Mouse (Mus musculus) lung, adult 2 months (tissue): ENCODE results near the gene Furin. TPM values are rescaled to one million over a fixed set of nuclear protein-coding genes. Genes with fewer than 3 reads are reported as not detected.

Source experiments
- DNase-seq: peaks from one replicate; pipeline ENCODE4 v3.0.0; 2022
- H3K4me1 ChIP-seq: fragments of 200-500 bp; 2 replicates; pipeline ENCODE4 v1.6.1; 2011; ENCODE audit warnings: low read length; ENCODE audit not compliant: control insufficient read depth, insufficient read depth
- H3K4me3 ChIP-seq: fragments of 200-500 bp; replicated peaks from 2 replicates; pipeline ENCODE3; 2011; ENCODE audit warnings: low read depth, mild to moderate bottlenecking, control low read depth, low read length; ENCODE audit errors: extremely low read depth
- CTCF ChIP-seq: fragments of 200-500 bp; IDR thresholded peaks from 2 replicates; pipeline ENCODE4 v1.5.1; 2011; ENCODE audit warnings: mild to moderate bottlenecking, low read length, control low read depth; ENCODE audit not compliant: insufficient read depth
- POLR2A ChIP-seq: fragments of 200-500 bp; IDR thresholded peaks from 2 replicates; pipeline ENCODE4 v1.6.1; 2011; ENCODE audit warnings: low read depth, mild to moderate bottlenecking, control low read depth, low read length, borderline replicate concordance; ENCODE audit errors: extremely low read depth
- WGBS: fragments of 180-500 bp; shearing (Covaris S2); methylation state at CpG from one replicate; pipeline ENCODE4 v1.1.7; 2018; 5-methylcytosine and 5-hydroxymethylcytosine counted together
- polyA plus RNA-seq: library from polyadenylated mRNA; depleted of rRNA; stranded (reverse); fragments of >200 nt; gene quantifications from 2 replicates; pipeline ENCODE4 v1.2.3, GENCODE M21; 2012

Furin gene
- polyA plus RNA-seq, 1 experiment: 106 TPM

- Histone ChIP-seq H3K4me3 (no peak overlapping the region), H3K4me1 (peaks cover 3% of the 10 kb centered on the region; the same call in 1 of the 2 replicates)
- WGBS: 56% methylated on average over 13 of the region's 13 CpGs
- TF ChIP-seq CTCF: no peak
- no peak for TF ChIP-seq POLR2A
- DNase-seq: no peak
These were observed 57.3 kb downstream of the Furin start for GRCm38 (mm10) chr7:80347670-80348586.

GRCm38 (mm10) chr7:80346830-80347229 is 58.4 kb downstream of the Furin start:
- no peak overlapping the region for H3K4me3 ChIP-seq
- no peak for TF ChIP-seq CTCF
- TF ChIP-seq POLR2A: no peak
- DNase-seq: no peak
- H3K4me1 ChIP-seq: peaks cover 3% of the 10 kb centered on the region; the same call in 1 of the 2 replicates
- WGBS: 65% methylated on average over 5 of the region's 5 CpGs

- no peak for TF ChIP-seq CTCF
These were observed 59.1 kb downstream of the Furin start for GRCm38 (mm10) chr7:80346173-80346572.

GRCm38 (mm10) chr7:80343270-80344018 is 61.8 kb downstream of the Furin start:
- H3K4me1 ChIP-seq: peaks cover 7% of the 10 kb centered on the region; the same call in 1 of the 2 replicates
- 24% methylated on average over 19 of the region's 19 CpGs for WGBS
- TF ChIP-seq CTCF (no peak), POLR2A (no peak)
- no peak for DNase-seq
- H3K4me3 ChIP-seq: peak overlapping the region; percentile 96

More at GRCm38 (mm10) chr7:80346173-80346572, 59.1 kb downstream of the Furin start:
- Histone ChIP-seq H3K4me3 (no peak overlapping the region), H3K4me1 (peaks cover 3% of the 10 kb centered on the region; the same call in 1 of the 2 replicates)
- no peak for DNase-seq
- 84% methylated on average over 9 of the region's 9 CpGs for WGBS

- 1% methylated on average over 25 of the region's 25 CpGs for WGBS
- TF ChIP-seq POLR2A: peak; percentile 92; the same call in 1 of the 2 replicates
- TF ChIP-seq CTCF: peak; percentile 81
These were observed 62.4 kb downstream of the Furin start, which contains the start of gene Hddc3 for GRCm38 (mm10) chr7:80342858-80343257. TSS of gene Hddc3 (plus strand) at chr7:80343104.

GRCm38 (mm10) chr7:80341793-80342192 is 63.4 kb downstream of the Furin start:
- DNase-seq: no peak
- H3K4me1 ChIP-seq: peaks cover 7% of the 10 kb centered on the region; the same call in 1 of the 2 replicates
- TF ChIP-seq CTCF (no peak), POLR2A (no peak)
- WGBS: 65% methylated on average over 7 of the region's 7 CpGs
- no peak overlapping the region for H3K4me3 ChIP-seq

More at GRCm38 (mm10) chr7:80342858-80343257, 62.4 kb downstream of the Furin start, which contains the start of gene Hddc3:
- DNase-seq: peak; percentile 94
- H3K4me3 ChIP-seq: peak within 1 kb of the TSS; percentile 96
- H3K4me1 ChIP-seq: peaks cover 7% of the 10 kb centered on the region; the same call in 1 of the 2 replicates

- peak; percentile 60 for DNase-seq
- TF ChIP-seq POLR2A (0 out of 2 replicates have a peak, but pooled peaks have one; percentile 23), CTCF (peak; percentile 52)
- H3K4me3 ChIP-seq: peak within 1 kb of the TSS; percentile 81
- peaks cover 7% of the 10 kb centered on the region; the same call in 1 of the 2 replicates for H3K4me1 ChIP-seq
- WGBS: 2% methylated on average over 11 of the region's 11 CpGs
These were observed 64.4 kb downstream of the Furin start, which contains the start of gene Unc45a for GRCm38 (mm10) chr7:80340793-80341192. TSS of gene Unc45a (minus strand) at chr7:80341005.

- under 1% methylated on average over 45 of the region's 45 CpGs for WGBS
- Histone ChIP-seq H3K4me1 (peaks cover 7% of the 10 kb centered on the region; the same call in 1 of the 2 replicates), H3K4me3 (peak overlapping the region; percentile 81)
- DNase-seq: peak; percentile 97
- TF ChIP-seq CTCF (peak; percentile 52), POLR2A (peak; percentile 85; the same call in 1 of the 2 replicates)
These were observed 65.2 kb downstream of the Furin start for GRCm38 (mm10) chr7:80339793-80340628.
